Mouse (Mus musculus) right cerebral cortex, adult 2 months (tissue): ENCODE measurements around the gene Egflam.

Source experiments
- DNase-seq, 2 experiments: peaks; one replicate each; pipeline ENCODE4 v3.0.0; 2021 to 2022; ENCODE audit warnings: low spot score in 2 of 2

Egflam gene

GRCm38 (mm10) chr15:7292854-7293253 is 105.3 kb downstream of the Egflam start:
- no peak for DNase-seq

- no peak for DNase-seq
Measured at GRCm38 (mm10) chr15:7290003-7290402, 108.2 kb downstream of the Egflam start.

- DNase-seq, result no peak
Measured at GRCm38 (mm10) chr15:7289516-7289915, 108.7 kb downstream of the Egflam start.

- no peak for DNase-seq
Measured at GRCm38 (mm10) chr15:7288841-7289424, 109.3 kb downstream of the Egflam start.

GRCm38 (mm10) chr15:7287911-7288310 is 110.3 kb downstream of the Egflam start:
- DNase-seq, result no peak

GRCm38 (mm10) chr15:7281579-7281978 is 116.6 kb downstream of the Egflam start:
- DNase-seq, result peak; percentile 4

GRCm38 (mm10) chr15:7263822-7264221 is 134.4 kb downstream of the Egflam start:
- DNase-seq, result peak; percentile 77 to 85

- DNase-seq, result no peak
Measured at GRCm38 (mm10) chr15:7263339-7263738, 134.9 kb downstream of the Egflam start.

- no peak for DNase-seq
Measured at GRCm38 (mm10) chr15:7261371-7261770, 136.8 kb downstream of the Egflam start.

GRCm38 (mm10) chr15:7256577-7256976 is 141.6 kb downstream of the Egflam start:
- no peak for DNase-seq

- DNase-seq, result no peak
Measured at GRCm38 (mm10) chr15:7253326-7253725, 144.9 kb downstream of the Egflam start.

GRCm38 (mm10) chr15:7252106-7252636 is 146.0 kb downstream of the Egflam start:
- no peak for DNase-seq

- no peak for DNase-seq
Measured at GRCm38 (mm10) chr15:7251042-7251441, 147.2 kb downstream of the Egflam start.

- no peak for DNase-seq
Measured at GRCm38 (mm10) chr15:7249216-7249615, 149.0 kb downstream of the Egflam start.

GRCm38 (mm10) chr15:7247321-7247720 is 150.9 kb downstream of the Egflam start:
- DNase-seq, result no peak

- DNase-seq, result no peak
Measured at GRCm38 (mm10) chr15:7242161-7242850, 155.9 kb downstream of the Egflam start.

GRCm38 (mm10) chr15:7240950-7241349 is 157.2 kb downstream of the Egflam start:
- DNase-seq, result peak; percentile 55 to 62

GRCm38 (mm10) chr15:7239904-7240303 is 158.3 kb downstream of the Egflam start:
- DNase-seq, result no peak

GRCm38 (mm10) chr15:7233393-7234090 is 164.7 kb downstream of the Egflam start:
- no peak for DNase-seq

GRCm38 (mm10) chr15:7226225-7226624 is 172.0 kb downstream of the Egflam start:
- DNase-seq, result peak; percentile 81 to 85

GRCm38 (mm10) chr15:7224151-7224775 is 173.9 kb downstream of the Egflam start:
- DNase-seq, result no peak

GRCm38 (mm10) chr15:7222809-7223208 is 175.4 kb downstream of the Egflam start:
- DNase-seq, result no peak
